Mouse (Mus musculus) regulatory T cell (primary cell): ENCODE data around the gene Smyd2.

Source experiments
- in situ Hi-C: fragments of 300-600 bp; cut with MboI, MseI; formaldehyde crosslinking; loops from one replicate; pipeline ENCODE4 v1.15.1; 2025; ENCODE audit warnings: high pct_unique_total_duplicates

Gene Smyd2

DNA sequence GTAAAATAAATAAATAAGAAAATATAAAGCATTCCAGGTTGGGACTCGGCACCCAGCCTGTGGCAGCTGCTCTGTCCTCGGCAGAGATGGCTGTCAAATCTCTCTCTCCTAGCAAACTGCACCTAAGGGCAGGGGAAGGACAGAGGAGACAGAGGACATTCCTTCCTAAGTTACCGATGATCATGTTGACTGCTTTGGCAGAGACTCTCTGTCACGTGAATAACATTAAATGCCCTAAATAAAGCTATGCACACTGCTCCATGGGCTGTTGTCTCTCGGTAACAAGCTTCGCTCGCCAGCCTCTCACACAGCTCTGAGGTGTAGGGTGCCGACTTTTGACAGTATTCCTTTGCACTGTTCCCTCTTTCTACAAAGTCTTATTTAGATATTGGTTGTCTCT, 46.0 kb downstream of the Smyd2 start:
- in situ Hi-C loops: no loop called here

DNA sequence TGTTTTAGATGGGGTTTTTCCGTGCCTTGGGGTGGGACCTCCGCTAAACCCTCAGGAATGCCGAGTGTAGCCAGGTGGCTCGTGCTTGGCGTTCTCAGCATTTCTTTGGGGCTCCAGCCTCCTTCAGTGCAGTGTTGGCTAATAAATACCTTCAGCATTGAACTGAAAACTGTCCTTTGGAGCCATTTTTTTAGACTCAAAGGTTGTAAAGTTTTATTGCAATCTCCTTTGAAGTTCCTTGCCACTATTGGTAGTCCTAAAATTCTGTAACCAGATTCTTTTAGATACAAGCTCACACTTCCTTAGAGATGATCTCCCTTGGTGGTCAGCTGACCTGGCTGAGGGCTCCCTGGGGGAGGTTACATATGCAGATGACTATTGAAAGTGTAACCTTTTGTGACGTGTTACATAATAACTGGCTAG, 46.7 kb downstream of the Smyd2 start:
- in situ Hi-C loops: no loop called here

DNA sequence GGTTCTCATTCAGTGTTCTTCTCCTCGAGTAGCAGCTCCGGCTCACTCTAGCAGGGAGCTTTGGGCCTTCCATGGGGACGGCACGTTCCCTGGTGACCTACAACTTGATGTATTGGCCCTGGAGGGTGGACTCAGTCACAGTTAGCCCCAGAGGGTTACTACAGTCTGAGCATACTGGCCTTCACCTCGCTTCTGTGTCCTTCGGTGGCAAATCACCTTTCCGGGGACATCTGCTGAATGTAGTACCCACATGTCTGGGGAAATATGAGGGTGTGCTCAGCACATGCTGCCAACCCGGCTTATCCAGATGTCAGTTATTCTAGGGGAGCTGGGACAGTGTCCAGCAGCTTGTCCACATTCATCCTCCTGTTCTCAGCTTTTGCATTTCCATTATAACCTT, 48.6 kb downstream of the Smyd2 start:
- in situ Hi-C loops: no loop called here

DNA sequence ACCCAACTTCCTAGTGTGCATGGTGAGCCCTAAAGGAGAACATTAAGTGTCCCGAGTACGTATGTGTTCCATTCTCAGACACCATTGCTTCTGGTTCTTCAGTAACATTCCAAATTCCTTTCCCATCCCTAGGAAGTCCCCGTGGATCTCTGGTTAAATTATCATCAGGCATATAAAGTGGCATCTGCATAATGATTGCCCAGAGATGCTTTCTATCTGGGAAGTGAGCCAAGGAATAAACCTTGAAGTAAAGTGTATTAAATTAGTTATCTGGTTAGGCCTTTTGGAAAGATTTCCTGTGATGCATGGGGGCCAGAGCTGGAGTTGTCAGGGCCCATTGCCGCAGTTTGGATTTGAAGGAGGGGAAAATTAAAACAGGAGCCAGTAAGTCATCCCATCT, 50.1 kb downstream of the Smyd2 start:
- in situ Hi-C loops: no loop called here

DNA sequence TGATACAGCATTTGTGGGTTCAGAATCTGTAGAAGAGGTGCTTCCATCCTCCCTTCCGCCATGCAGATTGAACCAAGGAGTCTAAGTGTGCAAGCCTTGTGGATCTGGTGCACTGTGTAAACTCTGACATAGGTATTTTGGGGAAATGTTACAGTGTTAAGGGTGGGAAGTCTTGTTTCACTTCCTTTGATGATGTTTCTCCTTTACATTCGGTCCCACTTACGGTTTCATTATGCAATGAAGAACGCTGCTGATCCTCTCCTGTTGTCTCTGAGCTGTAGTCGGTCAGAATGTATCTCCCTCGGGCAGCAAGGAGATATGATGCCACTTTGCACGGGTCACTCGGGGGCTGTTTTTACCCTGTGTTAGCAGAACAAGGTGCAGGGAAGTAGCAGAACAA, 50.5 kb downstream of the Smyd2 start:
- in situ Hi-C loops: no loop called here

DNA sequence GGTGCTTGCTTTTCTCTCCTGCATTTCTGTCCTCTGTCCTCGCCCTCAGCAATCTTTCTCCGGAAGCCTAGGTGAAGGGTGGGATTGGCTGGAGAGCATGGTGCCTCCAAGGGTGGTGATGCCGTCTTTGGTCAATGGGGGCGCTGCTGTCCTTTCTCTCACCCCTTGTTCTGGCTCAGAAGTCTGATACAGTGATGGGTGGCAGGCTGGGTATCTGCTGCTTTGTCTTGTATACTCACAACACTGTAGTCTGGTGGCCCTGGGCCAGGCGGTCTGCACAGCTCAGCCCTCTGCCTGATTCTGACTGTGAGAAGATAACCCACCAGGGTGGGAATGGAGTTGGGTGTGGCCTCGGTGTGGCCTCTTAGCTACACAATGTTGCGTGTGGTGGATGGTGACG, 51.6 kb downstream of the Smyd2 start:
- in situ Hi-C loops: no loop called here

DNA sequence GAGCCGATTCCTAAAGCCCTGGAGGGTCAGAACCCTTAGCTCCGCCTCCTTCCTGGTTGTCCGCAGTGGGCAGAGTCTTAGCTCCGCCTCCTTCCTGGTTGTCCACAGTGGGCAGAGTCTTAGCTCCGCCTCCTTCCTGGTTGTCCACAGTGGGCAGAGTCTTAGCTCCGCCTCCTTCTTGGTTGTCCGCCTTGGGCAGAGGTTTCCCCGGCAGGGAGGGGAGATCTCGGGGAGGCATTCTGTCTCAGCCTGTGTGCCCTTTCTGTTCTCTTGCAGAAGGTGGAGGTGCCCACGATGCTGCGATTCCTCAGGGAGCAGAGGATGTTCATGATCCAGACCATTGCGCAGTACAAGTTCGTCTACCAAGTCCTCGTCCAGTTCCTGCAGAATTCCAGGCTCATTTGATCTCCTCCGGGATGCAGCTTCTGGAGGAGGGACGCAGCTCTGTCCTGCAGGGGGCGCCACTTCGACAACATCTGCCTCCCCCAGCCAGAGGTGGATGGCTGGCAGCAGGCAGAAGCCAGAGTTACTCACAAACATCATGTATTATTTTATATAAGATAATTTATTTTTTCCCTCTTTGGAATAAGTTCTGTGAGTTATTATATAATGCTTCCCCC, 52.4 kb downstream of the Smyd2 start:
- in situ Hi-C loops: no loop called here

DNA sequence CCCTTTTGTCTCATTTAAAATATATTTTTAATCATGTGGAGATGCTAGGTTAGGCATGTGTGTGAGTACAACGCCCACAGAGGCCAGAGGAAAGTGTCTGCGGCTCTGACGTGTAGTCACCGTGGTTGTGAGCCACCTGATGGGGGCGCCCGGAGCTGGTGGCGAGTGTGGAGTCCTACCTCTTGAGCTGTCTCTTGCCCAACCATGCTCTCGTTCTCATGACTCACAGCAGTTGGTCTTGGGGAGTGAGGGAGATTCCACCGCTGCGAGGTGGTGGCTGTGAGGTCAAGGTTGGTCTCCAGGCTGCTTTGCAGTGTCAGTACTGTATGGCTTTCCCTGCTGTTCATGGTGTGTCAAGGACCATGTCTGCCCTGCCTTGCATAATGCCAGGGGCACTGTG, 54.1 kb downstream of the Smyd2 start:
- in situ Hi-C loops: no loop called here

DNA sequence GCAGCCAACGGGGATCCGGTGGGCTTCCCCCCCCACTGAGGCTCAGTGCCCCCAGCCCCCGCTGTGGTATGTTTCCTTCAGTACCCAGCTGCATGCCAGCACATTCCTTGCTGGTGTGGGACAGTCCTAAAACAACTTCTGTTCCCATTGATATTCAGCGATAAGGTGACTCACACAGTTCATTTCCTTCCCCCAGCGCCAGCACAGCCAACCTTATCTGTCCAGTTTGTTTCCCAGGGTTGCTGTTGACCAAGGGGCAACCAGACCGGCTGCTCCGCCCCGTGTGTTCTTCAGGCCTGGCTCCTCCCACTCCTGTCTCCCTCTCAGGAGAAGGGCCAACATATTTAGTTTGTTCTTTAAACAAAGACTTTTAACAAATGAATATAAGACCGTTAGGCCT, 54.7 kb downstream of the Smyd2 start:
- in situ Hi-C loops: no loop called here

DNA sequence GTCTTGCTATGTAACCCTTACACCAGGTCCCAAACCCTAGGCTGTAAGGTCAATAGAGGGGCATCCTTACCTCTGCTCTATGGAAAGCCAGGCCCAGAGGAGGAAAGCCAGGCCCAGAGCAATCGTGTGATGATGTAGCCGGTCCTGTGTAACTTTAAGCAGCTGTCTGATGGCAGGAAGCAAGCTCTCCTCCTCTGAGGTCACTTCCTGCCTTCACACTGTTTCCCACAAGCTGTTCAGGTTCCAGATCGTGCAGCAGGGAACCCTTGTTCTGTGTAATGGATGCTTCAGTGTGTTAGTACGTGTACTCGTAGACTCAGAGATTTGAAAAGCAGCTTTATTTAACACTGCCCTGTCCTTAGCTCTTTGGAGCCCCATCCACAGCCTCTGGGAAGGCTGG, 55.1 kb downstream of the Smyd2 start:
- in situ Hi-C loops: no loop called here

DNA sequence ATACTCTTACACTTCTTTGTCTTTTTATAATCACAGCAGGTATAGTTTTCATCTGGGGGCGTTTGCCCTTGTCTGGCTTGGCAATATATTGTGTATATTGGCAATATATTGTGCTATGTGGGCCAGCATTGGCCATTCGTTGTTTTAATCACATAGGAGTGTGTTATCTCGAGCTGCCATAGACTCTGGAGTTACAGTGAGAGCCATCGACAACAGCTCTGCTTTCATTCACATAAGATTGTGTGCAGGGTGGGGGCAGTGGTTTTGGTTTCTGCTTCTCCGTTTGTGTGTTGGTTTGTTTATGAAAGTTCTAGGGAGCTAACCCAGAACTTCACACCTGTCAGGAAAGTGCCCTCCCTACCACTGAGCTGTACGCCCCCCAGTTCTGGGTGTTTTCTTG, 55.5 kb downstream of the Smyd2 start:
- in situ Hi-C loops: no loop called here

DNA sequence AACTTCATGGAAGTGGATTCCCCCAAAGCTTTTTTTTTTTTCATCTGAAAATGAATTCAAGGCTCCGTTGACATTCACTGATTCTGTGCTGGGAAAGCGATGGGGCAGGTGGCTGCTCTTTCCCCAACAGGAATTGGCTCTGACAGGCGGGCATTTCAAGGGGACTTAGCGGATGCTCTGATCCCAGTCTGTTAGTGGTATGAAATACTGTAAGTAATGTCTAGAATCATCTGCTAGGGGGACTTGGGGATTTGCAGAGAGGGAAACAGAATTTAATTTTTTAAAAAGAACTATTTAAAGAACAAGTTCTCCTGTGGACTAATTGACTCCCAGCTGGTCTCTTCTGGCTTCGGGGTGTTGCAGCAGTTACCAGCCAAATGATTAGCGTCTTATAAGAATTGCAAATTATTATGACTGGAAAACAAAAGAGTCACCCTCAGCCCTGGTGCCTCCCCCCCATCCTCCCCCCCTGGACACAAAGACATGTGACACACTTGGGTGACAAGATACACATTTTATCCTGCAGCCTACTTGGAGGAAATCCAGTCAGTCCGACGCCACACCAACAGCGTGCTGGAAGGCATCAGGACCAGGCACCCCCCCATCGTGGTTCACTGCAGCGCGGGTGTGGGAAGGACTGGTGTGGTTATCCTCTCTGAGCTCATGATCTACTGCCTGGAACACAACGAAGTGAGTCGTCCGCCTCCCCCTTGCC, 57.2 kb downstream of the Smyd2 start:
- in situ Hi-C loops: no loop called here

DNA sequence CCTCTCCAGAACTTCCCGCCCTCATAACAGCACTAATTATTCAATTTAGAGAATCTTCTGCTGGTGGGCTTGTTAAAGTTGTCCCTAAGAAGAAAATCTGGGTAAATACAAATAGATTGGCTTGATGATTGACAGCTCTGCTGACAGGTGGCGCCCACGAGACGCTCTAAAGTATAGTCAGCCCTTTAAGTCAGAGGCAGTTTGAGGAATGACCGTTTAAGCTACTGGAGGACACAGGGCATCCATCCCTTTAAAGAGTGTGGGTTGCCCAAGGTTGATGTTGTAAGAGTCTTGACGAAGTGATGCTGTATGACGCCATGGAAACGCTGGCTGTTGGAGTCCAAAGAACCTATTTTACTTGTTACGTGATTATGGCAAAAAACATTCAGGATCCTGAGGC, 57.9 kb downstream of the Smyd2 start:
- in situ Hi-C loops: no loop called here

DNA sequence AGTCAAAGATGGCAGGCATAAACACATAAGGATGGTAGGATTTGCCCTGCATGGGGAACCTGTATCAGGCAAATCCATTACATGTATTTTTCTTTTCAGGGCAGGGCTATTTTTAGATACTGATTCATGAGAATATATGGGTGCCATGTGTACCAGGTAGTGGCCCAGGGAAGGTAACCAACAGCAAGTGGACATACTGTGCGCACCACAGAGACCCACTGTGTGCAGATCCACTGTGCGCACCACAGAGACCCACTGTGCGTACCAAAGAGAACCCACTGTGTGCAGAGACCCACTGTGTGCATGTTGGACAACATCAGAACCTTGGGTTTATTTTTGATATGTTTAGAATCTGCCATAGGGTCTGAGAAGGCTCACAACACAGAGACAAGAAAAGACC, 58.4 kb downstream of the Smyd2 start:
- in situ Hi-C loops: no loop called here

DNA sequence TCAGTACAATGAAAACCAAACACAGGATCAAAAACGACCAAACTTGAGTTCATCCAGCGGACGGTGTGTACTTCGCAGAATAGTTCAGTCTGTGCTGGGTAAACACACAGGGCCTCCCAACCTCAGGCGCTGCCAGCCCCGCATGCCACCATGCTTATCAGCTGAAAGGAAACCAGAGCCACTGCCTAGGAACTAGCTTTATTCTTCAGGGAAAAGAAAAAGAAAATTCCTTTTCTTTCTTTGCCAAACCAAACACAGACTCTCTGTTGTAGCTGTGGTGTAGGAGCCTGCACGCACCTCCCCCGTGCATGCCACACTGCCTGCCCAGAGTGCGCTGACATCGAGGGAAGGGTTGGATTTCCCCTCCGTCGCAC, 61.2 kb downstream of the Smyd2 start:
- in situ Hi-C loops: no loop called here

DNA sequence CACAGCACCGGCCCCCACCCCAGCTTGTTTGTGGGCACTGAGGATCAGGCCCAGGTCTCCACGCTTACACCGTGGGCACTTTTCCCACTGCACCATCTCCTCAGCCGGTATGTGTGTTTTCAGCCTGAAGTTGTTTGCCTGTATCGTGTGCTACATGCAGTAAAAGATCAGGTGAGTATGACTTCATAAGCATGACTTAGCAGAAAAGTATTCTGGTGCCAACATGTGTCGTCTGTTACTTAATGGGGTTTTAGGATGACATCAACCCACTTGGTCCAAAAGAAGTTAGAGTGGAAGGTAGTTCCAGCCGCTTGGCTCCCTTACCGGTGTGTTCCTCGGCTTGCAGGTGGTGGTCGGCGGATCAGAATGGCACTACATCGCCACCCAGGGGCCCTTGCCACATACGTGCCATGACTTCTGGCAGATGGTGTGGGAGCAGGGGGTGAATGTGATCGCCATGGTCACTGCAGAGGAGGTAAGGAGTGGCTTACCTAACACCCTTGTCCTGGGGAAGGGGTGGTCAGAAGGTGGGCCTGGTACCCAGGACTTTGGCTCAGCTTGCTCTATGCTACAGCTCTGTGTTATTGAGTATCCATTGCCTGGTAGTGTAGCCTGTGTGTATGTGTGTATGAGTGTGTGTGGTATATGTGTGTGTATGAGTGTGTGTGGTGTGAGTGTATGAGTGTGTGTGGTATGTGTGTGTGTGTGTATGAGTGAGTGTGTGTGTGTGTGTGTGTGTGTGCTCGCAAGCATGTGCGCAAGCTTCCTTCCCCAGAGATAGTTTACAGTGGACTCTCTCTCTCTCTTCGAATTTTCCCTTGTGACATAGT, 61.8 kb downstream of the Smyd2 start:
- in situ Hi-C loops: no loop called here

DNA sequence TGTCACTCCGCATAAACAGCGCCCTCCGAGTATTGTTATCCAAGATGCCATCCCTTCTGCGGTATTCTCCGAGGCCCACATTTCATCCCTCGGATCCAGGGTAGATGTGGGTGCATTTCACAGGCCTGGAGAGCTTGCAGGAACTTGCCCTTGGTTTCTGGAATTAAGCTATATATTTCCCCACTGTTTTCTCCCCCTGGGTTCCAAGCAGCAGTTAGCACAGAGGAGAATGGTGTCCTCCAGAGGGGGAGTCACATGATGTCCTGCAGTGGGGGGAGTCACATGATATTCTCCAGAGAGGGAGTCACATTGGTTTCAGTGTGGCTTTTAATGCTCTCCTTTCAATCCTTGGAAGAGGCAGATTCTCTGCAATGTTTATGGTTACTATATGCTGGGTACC, 63.8 kb downstream of the Smyd2 start:
- in situ Hi-C loops: loop anchor here (10.0 kb wide), 1 partner anchor 566 kb away; no protein-coding TSS in a partner anchor

DNA sequence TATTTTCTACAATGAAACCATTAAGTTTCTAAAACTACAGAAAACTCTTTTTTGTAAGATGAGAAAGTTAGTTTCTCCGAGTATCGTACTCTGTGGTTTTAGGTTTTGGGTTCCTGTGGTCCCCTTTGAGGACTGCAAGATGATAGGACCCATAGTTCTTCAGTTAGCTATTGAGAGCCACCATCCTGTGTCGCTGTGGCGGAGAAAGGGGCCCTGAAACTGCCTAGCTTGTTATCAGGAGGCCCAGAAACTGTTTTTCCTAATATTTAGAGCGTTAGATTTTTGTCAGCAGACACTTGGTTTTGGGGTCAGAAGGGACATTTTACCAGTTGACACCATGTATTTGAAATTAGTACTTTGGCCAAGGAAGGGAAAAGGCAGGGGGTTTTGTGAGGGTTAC, 66.4 kb downstream of the Smyd2 start:
- in situ Hi-C loops: loop anchor here (10.0 kb wide), 1 partner anchor 569 kb away; no protein-coding TSS in a partner anchor

DNA sequence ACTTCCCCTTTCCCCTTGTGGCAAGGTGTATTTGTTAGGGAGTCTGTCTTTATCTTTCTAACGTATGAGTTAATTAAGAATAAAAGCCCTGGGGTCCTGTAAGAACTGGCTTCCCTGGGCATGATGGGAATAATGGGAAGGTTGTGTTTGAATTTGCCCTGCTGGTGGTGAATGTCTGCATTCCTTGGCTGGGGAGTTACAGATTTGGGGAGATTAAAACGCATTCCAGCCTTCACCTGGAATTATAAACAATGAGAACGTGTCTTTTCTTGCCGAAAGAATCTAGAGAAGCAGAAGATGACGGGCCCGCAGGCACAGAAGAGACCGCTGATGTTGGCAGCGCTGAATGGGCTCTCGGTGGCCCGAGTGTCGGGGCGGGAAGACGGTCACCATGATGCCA, 67.5 kb downstream of the Smyd2 start:
- in situ Hi-C loops: loop anchor here (10.0 kb wide), 1 partner anchor 570 kb away; no protein-coding TSS in a partner anchor

DNA sequence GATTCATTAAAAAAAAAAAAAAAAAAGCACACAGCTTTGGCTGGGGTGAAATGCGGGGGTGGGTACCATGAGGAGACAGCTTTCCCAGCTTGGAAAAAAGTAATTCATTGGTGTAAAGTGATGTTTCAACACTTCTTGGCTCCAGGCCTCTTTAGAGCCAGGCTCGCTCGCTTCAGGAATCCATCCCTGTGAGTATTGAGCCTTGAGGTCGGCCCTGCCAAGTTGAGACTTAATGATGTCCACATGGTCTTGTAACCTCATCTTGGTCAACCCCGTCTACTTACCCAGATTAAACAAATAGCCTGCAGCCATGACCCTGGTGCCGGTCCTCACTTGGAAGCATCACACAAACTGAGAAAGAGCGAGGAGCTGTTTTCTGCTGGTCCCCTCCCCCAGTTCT, 69.7 kb downstream of the Smyd2 start:
- in situ Hi-C loops: loop anchor here (10.0 kb wide), 1 partner anchor 572 kb away; no protein-coding TSS in a partner anchor

DNA sequence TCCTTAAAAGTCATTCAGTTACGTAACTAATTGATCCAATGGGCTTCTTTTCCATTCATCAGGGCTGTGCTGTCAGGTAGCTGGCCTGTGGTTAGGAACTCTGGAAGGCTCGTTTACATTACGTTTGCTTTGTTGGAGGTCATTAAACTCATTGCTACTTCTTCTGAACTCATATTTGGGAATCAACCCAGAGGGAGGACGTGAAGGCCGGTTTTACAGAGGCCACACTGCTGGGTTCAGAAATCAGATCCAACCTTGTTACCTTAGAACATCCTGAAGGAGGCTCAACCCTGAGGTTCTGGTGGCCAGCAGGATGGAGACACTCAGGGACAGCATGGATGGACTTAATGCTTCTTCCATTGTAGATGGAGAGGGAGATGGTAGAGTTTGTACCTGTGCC, 70.1 kb downstream of the Smyd2 start:
- in situ Hi-C loops: loop anchor here (10.0 kb wide), 1 partner anchor 573 kb away; no protein-coding TSS in a partner anchor

DNA sequence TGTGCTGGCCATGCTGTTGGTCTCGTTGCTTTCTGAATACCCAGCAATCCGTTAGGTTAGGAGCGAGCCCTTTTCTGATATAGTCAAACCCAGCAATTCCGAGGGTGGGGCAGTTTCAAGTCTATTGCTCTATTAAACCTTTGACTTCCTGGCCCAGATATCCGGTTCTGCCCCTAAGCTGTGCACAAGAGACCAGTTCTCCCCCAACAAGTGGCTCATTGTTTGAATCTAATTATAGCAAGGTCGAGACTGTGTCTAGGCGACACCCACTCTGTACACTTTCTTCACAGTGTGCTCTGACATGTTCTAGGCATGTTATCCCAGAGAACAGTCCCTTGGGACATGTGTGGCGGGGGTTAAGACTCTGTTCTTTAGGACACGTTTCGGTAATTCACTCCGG, 72.6 kb downstream of the Smyd2 start:
- in situ Hi-C loops: no loop called here

DNA sequence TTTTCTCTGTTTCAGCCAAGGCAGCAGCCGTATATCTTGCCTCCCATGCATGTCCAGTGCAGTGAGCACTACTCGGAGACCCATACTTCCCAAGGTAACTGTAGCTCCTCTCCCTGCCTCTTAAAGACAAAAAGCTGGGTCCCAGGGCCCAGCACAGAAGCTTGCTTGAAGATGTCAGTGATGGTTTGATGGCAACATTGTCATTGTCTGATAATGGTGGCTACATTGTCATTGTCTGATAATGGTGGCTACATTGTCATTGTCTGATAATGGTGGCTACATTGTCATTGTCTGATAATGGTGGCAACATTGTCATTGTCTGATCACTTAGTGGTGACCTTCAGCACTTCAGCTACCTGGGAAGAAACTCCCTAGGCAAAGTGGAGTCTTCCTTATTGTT, 75.8 kb downstream of the Smyd2 start:
- in situ Hi-C loops: no loop called here
